Mouse (Mus musculus) midbrain, embryonic 12.5 days (tissue): Measurements from ENCODE around the gene Shtn1. TPM values are rescaled to one million over a fixed set of nuclear protein-coding genes. Genes with fewer than 3 reads are reported as not detected.
A peak's percentile ranks its signal among the peaks of the same experiment; 100 is the strongest.

Source experiments
- ATAC-seq: fragments of 200-750 bp; cut with Nextera tagmentation; 2 replicates; pipeline ENCODE4 v1.8.0; 2017; ENCODE audit warnings: low read depth, moderate TSS enrichment, moderate library complexity; ENCODE audit not compliant: low FRiP score
- H3K27ac ChIP-seq: fragments of 300-500 bp; sonication (generic); replicated peaks from 2 replicates; pipeline ENCODE4 v1.5.1; 2016; ENCODE audit warnings: mild to moderate bottlenecking
- H3K27me3 ChIP-seq: fragments of 300-500 bp; sonication (generic); 2 replicates; pipeline ENCODE4 v1.6.1; 2016; ENCODE audit warnings: mild to moderate bottlenecking
- H3K36me3 ChIP-seq: fragments of 300-500 bp; sonication (generic); 2 replicates; pipeline ENCODE4 v1.6.1; 2016
- H3K4me1 ChIP-seq: fragments of 300-500 bp; sonication (generic); 2 replicates; pipeline ENCODE4 v1.6.1; 2016
- H3K4me2 ChIP-seq: fragments of 300-500 bp; sonication (generic); replicated peaks from 2 replicates; pipeline ENCODE4 v1.6.1; 2016; ENCODE audit warnings: mild to moderate bottlenecking, moderate library complexity
- H3K4me3 ChIP-seq: fragments of 300-500 bp; sonication (generic); 2 replicates; pipeline ENCODE4 v1.5.1; 2016; ENCODE audit warnings: mild to moderate bottlenecking
- H3K9ac ChIP-seq: fragments of 300-500 bp; sonication (generic); replicated peaks from 2 replicates; pipeline ENCODE4 v1.6.1; 2016; ENCODE audit warnings: mild to moderate bottlenecking, moderate library complexity
- H3K9me3 ChIP-seq: fragments of 300-500 bp; sonication (generic); 2 replicates; pipeline ENCODE4 v1.6.1; 2016; ENCODE audit warnings: mild to moderate bottlenecking
- WGBS: fragments of 180-500 bp; shearing (Covaris S2); methylation state at CpG from one replicate; pipeline ENCODE4 v1.1.7; 2016; 5-methylcytosine and 5-hydroxymethylcytosine counted together
- polyA plus RNA-seq: library from polyadenylated mRNA; unstranded; fragments of >200 nt; fragmentation: Nextera tagmentation; extraction: Ambion mirVana; gene quantifications from 2 replicates; pipeline ENCODE4 v1.2.1, GENCODE M21; 2016

Gene Shtn1
- polyA plus RNA-seq, 1 experiment from 2014 or later = 3.7 TPM

GRCm38 (mm10) chr19:59006577-59007340 is 69.1 kb downstream of the Shtn1 start:
- Histone ChIP-seq H3K4me2 (no peak overlapping the region), H3K27ac (no peak overlapping the region), H3K4me3 (no peak overlapping the region), H3K9ac (no peak overlapping the region), H3K4me1 (peaks cover 8% of the 10 kb centered on the region; the same call in 1 of the 2 replicates), H3K27me3 (peaks cover 32% of the 10 kb centered on the region), H3K9me3 (no peaks in the 10 kb centered on the region), H3K36me3 (no peaks in the 10 kb centered on the region)
- WGBS = 51% methylated on average over 15 of the region's 15 CpGs
- ATAC-seq = no peak

GRCm38 (mm10) chr19:59002827-59003226 is 73.1 kb downstream of the Shtn1 start:
- Histone ChIP-seq H3K9ac (no peak overlapping the region), H3K9me3 (no peaks in the 10 kb centered on the region), H3K36me3 (no peaks in the 10 kb centered on the region), H3K4me3 (no peak overlapping the region), H3K4me1 (peaks cover 16% of the 10 kb centered on the region), H3K27me3 (peaks cover 25% of the 10 kb centered on the region), H3K27ac (no peak overlapping the region), H3K4me2 (no peak overlapping the region)
- ATAC-seq = no peak
- 85% methylated on average over 6 of the region's 6 CpGs for WGBS

GRCm38 (mm10) chr19:58981571-58981970 is 94.3 kb downstream of the Shtn1 start:
- 12% methylated on average over 9 of the region's 9 CpGs for WGBS
- Histone ChIP-seq H3K4me1 (peaks cover 28% of the 10 kb centered on the region), H3K27me3 (peaks cover 82% of the 10 kb centered on the region), H3K27ac (no peak overlapping the region), H3K9ac (no peak overlapping the region), H3K4me3 (no peak overlapping the region), H3K36me3 (no peaks in the 10 kb centered on the region), H3K4me2 (no peak overlapping the region), H3K9me3 (no peaks in the 10 kb centered on the region)
- no peak for ATAC-seq

- H3K4me1 ChIP-seq = peaks cover 28% of the 10 kb centered on the region
- no peak for ATAC-seq
- H3K4me2 ChIP-seq = peak overlapping the region; percentile 25
- no peaks in the 10 kb centered on the region for H3K9me3 ChIP-seq
- WGBS = 28% methylated on average over 5 of the region's 5 CpGs
- H3K27me3 ChIP-seq = peaks cover 83% of the 10 kb centered on the region
- H3K36me3 ChIP-seq = no peaks in the 10 kb centered on the region
- H3K27ac ChIP-seq = no peak overlapping the region
- H3K9ac ChIP-seq = no peak overlapping the region
- no peak overlapping the region for H3K4me3 ChIP-seq
Observed at GRCm38 (mm10) chr19:58980056-58980440, 95.9 kb downstream of the Shtn1 start.

- no peak overlapping the region for H3K27ac ChIP-seq
- no peak for ATAC-seq
- H3K4me1 ChIP-seq = peaks cover 28% of the 10 kb centered on the region
- H3K27me3 ChIP-seq = peaks cover 83% of the 10 kb centered on the region
- no peak overlapping the region for H3K4me3 ChIP-seq
- H3K36me3 ChIP-seq = no peaks in the 10 kb centered on the region
- 24% methylated on average over 13 of the region's 13 CpGs for WGBS
- no peaks in the 10 kb centered on the region for H3K9me3 ChIP-seq
- H3K9ac ChIP-seq = no peak overlapping the region
- H3K4me2 ChIP-seq = peak overlapping the region; percentile 25
Observed at GRCm38 (mm10) chr19:58979436-58980055, 96.4 kb downstream of the Shtn1 start.

- WGBS = 60% methylated on average over 11 of the region's 11 CpGs
- peaks cover 28% of the 10 kb centered on the region for H3K4me1 ChIP-seq
- no peaks in the 10 kb centered on the region for H3K9me3 ChIP-seq
- no peak overlapping the region for H3K9ac ChIP-seq
- peaks cover 80% of the 10 kb centered on the region for H3K27me3 ChIP-seq
- H3K4me3 ChIP-seq = no peak overlapping the region
- 0 out of 2 replicates have a peak, but pooled peaks have one; percentile 56 for ATAC-seq
- no peaks in the 10 kb centered on the region for H3K36me3 ChIP-seq
- peak overlapping the region; percentile 25; the same call in 1 of the 2 replicates for H3K4me2 ChIP-seq
- no peak overlapping the region for H3K27ac ChIP-seq
Observed at GRCm38 (mm10) chr19:58978401-58979171, 97.3 kb downstream of the Shtn1 start.

GRCm38 (mm10) chr19:58975216-58975863 is 100.6 kb downstream of the Shtn1 start:
- H3K27ac ChIP-seq = no peak overlapping the region
- 76% methylated on average over 11 of the region's 11 CpGs for WGBS

GRCm38 (mm10) chr19:58974126-58974525 is 101.8 kb downstream of the Shtn1 start:
- no peak overlapping the region for H3K4me2 ChIP-seq
- ATAC-seq = no peak
- H3K27ac ChIP-seq = no peak overlapping the region
- no peak overlapping the region for H3K4me3 ChIP-seq
- no peak overlapping the region for H3K9ac ChIP-seq
- no peaks in the 10 kb centered on the region for H3K36me3 ChIP-seq
- peaks cover 95% of the 10 kb centered on the region for H3K27me3 ChIP-seq
- WGBS = 80% methylated on average over 8 of the region's 8 CpGs
- no peaks in the 10 kb centered on the region for H3K9me3 ChIP-seq
- peaks cover 9% of the 10 kb centered on the region for H3K4me1 ChIP-seq

More at GRCm38 (mm10) chr19:58975216-58975863, 100.6 kb downstream of the Shtn1 start:
- Histone ChIP-seq H3K4me1 (peaks cover 18% of the 10 kb centered on the region), H3K27me3 (peaks cover 92% of the 10 kb centered on the region), H3K9me3 (no peaks in the 10 kb centered on the region), H3K4me3 (no peak overlapping the region), H3K4me2 (no peak overlapping the region), H3K9ac (no peak overlapping the region), H3K36me3 (no peaks in the 10 kb centered on the region)
- ATAC-seq = no peak

- Histone ChIP-seq H3K4me1 (peaks cover 10% of the 10 kb centered on the region), H3K4me2 (no peak overlapping the region), H3K9me3 (no peaks in the 10 kb centered on the region), H3K36me3 (no peaks in the 10 kb centered on the region), H3K27me3 (peaks cover 94% of the 10 kb centered on the region), H3K4me3 (no peak overlapping the region), H3K27ac (no peak overlapping the region), H3K9ac (no peak overlapping the region)
- 89% methylated on average over 13 of the region's 13 CpGs for WGBS
- ATAC-seq = no peak
Observed at GRCm38 (mm10) chr19:58970826-58971225, 105.1 kb downstream of the Shtn1 start.

- H3K27me3 ChIP-seq = peaks cover 93% of the 10 kb centered on the region
Observed at GRCm38 (mm10) chr19:58968731-58969506, 107.0 kb downstream of the Shtn1 start.

GRCm38 (mm10) chr19:58963011-58963410 is 112.9 kb downstream of the Shtn1 start:
- H3K27ac ChIP-seq = no peak overlapping the region
- H3K9ac ChIP-seq = no peak overlapping the region
- ATAC-seq = no peak
- peaks cover 75% of the 10 kb centered on the region for H3K27me3 ChIP-seq
- H3K4me1 ChIP-seq = no peaks in the 10 kb centered on the region
- WGBS = 79% methylated on average over 8 of the region's 8 CpGs
- H3K4me3 ChIP-seq = no peak overlapping the region
- H3K9me3 ChIP-seq = no peaks in the 10 kb centered on the region
- no peaks in the 10 kb centered on the region for H3K36me3 ChIP-seq
- H3K4me2 ChIP-seq = no peak overlapping the region

More at GRCm38 (mm10) chr19:58968731-58969506, 107.0 kb downstream of the Shtn1 start:
- peaks cover 10% of the 10 kb centered on the region for H3K4me1 ChIP-seq
- H3K9ac ChIP-seq = no peak overlapping the region
- no peaks in the 10 kb centered on the region for H3K9me3 ChIP-seq
- no peak overlapping the region for H3K4me3 ChIP-seq
- no peaks in the 10 kb centered on the region for H3K36me3 ChIP-seq
- WGBS = 11% methylated on average over 15 of the region's 15 CpGs
- H3K4me2 ChIP-seq = peak overlapping the region; percentile 36
- no peak overlapping the region for H3K27ac ChIP-seq
- ATAC-seq = no peak
